Mouse (Mus musculus): Measurements from ENCODE around the gene Dtx3l. TPM values are rescaled to one million over a fixed set of nuclear protein-coding genes. Genes with fewer than 3 reads are reported as not detected.

Gene Dtx3l
- polyA plus RNA-seq, 1 experiment from 2014 or later, result 8.2 TPM

DNA sequence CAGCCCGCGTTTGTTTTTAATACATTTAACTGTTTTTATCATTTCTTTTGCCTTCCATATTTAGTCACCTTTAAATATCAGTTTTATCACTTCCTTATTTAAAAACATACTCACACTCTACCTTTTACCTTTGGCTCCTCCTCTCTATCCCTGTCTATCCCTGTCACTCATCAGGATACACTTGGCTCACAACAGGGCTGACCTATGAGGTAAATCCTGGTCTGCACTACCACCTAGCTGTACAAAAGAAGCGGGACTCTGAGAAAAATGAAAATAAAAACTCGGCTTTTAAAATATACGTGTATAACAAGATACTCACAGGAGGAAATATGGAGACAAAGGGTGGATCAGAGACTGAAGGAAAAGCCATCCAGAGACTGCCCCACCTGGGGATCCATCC, 50.0 kb downstream of the Dtx3l start:
- ChIA-PET POLR2A (no interaction called here), CTCF (interaction anchor here (3.9 kb wide), 1 partner anchor 12 kb away, joined by 13 read pairs; no protein-coding TSS in a partner anchor)
- DNase-seq (ENCODE audit: low read depth, low spot score), result no peak
- in situ Hi-C loops (cut with MboI; ENCODE audit: low pct_unique_long_range_greater_than_20kb), result no loop called here
- peaks cover 6% of the 10 kb centered on the region for H3K27me3 ChIP-seq
- ATAC-seq, result no peak
- TF ChIP-seq CTCF (IDR thresholded peaks at IDR 0.05), result peak; percentile 3

DNA sequence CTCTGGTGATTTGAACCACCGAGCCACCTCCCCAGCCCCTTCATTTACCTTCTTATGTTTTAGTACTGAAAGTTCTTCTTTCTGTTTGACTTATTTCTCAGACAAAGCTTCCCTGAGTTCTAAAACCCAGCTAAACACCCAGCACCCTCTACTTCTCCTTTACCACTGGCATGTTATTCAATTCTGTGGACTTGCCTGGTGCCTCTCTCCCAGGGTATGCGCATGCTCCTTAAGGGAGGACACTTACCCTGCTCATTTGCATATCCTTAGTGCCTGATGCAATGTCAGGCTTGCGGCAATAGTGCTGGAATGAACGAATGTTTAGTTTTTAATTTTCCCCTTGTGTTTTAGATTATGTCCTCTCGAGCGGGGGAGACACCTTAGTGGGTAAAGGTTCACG, 50.8 kb downstream of the Dtx3l start:
- ATAC-seq (no peak), DNase-seq (ENCODE audit: low read depth, low spot score) (no peak)
- H3K27me3 ChIP-seq, result peaks cover 3% of the 10 kb centered on the region
- in situ Hi-C loops (cut with MboI; ENCODE audit: low pct_unique_long_range_greater_than_20kb), result no loop called here
- CTCF ChIA-PET, result interaction anchor here (3.9 kb wide), 1 partner anchor 13 kb away, joined by 13 read pairs; no protein-coding TSS in a partner anchor
- no peak for TF ChIP-seq CTCF (IDR thresholded peaks at IDR 0.05)
- POLR2A ChIA-PET, result no interaction called here

Other genes starting within 250 kb of the Dtx3l start
- 48.9 TPM for gene Dirc2, start 169.8 kb downstream of the Dtx3l start, polyA plus RNA-seq (2021)
- 14.2 TPM for gene Hspbap1, start 168.8 kb downstream of the Dtx3l start, polyA plus RNA-seq (2021)
- 8.7 TPM for gene Parp14, start 67.6 kb downstream of the Dtx3l start, polyA plus RNA-seq (2021)
- gene Parp9, start 681 bp downstream of the Dtx3l start, polyA plus RNA-seq (2021), result 21.2 TPM
- gene Kpna1, start 39.6 kb upstream of the Dtx3l start, polyA plus RNA-seq (2021), result 28.6 TPM
- gene Wdr5b, start 102.0 kb upstream of the Dtx3l start, polyA plus RNA-seq (2021), result 1.9 TPM
- 285 TPM for gene Fam162a, start 132.4 kb upstream of the Dtx3l start, polyA plus RNA-seq (2021)
- 90.6 TPM for gene Ccdc58, start 132.5 kb upstream of the Dtx3l start, polyA plus RNA-seq (2021)
- 0.03 TPM for gene Csta1, start 192.1 kb upstream of the Dtx3l start, polyA plus RNA-seq (2021)
- not detected for gene Stfa2l1, start 217.7 kb upstream of the Dtx3l start, polyA plus RNA-seq (2021)
- gene Gm5483, start 245.1 kb upstream of the Dtx3l start, polyA plus RNA-seq (2021), result not detected

Data from Patski (cell line).